Mouse (Mus musculus) erythroblast, embryonic 14.5 days (primary cell): Measurements from ENCODE around the gene Bub1. TPM values are rescaled to one million over a fixed set of nuclear protein-coding genes. Genes with fewer than 3 reads are reported as not detected.

Source experiments
- H3K27me3 ChIP-seq: 2 replicates; pipeline ENCODE4 v1.6.1; 2012; ENCODE audit warnings: inconsistent platforms; ENCODE audit not compliant: control insufficient read depth
- H3K36me3 ChIP-seq: 2 replicates; pipeline ENCODE4 v1.6.1; 2012; ENCODE audit warnings: mild to moderate bottlenecking, inconsistent platforms; ENCODE audit not compliant: control insufficient read depth
- H3K4me1 ChIP-seq: 2 replicates; pipeline ENCODE4 v1.6.1; 2012; ENCODE audit warnings: inconsistent platforms; ENCODE audit not compliant: control insufficient read depth
- H3K4me3 ChIP-seq: replicated peaks from 2 replicates; pipeline ENCODE3; 2012; ENCODE audit warnings: moderate library complexity, mild to moderate bottlenecking, inconsistent platforms
- H3K9me3 ChIP-seq: 2 replicates; pipeline ENCODE4 v1.6.1; 2012; ENCODE audit warnings: low read length, inconsistent platforms, mixed read lengths; ENCODE audit not compliant: control insufficient read depth
- GATA1 ChIP-seq: IDR thresholded peaks from 2 replicates; pipeline ENCODE4 v1.6.1; 2012; ENCODE audit warnings: low read length, inconsistent platforms, mixed read lengths
- TAL1 ChIP-seq: IDR thresholded peaks from 3 replicates; pipeline ENCODE4 v1.6.1; 2012; ENCODE audit warnings: low read length, inconsistent platforms, mixed read lengths
- polyA plus RNA-seq: library from polyadenylated mRNA; stranded (reverse); fragments of >175 nt; gene quantifications from 2 replicates; pipeline ENCODE4 v1.2.3, GENCODE M21; 2012

Bub1 gene
- polyA plus RNA-seq, 1 experiment = 1.6 TPM

DNA sequence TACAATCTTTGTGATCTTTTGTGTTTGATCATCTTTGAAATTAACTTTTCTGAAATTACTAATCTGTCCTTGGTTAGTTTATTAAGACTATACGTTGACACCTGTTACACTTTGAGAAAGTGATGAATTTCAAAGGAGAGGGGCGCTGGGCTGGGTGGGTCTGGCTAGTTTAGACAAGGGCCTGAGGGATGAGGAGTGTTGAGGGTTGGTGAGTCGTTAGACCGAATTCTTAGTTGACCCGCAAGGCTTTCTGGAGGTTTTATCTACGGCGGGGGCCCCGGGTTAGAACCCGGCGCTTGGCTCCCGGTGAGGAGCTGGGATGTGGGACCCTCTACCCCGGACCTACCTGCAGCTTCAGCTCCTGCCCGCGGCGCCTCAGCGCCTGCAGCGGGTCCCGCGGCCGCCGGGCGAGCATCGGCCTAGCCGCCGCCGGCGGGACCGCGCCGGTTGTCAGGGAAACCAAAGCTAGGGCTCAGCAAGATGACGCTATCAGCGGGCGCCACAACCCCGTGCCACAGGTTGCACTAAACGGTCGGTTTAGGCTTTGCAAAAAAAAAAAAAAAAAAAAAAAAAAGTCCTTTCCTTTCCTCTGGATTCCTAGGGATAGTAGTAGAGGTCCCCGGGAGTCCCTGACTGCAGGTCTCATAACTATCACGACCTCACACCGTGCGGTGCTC, 43.1 kb downstream of the Bub1 start, which contains the start of gene Nphp1:
Nphp1 (minus strand) TSS at position 458 of the 677 bp plus-strand sequence.
- TF ChIP-seq TAL1 (no peak), GATA1 (no peak)
- Histone ChIP-seq H3K4me3 (peak within 1 kb of the TSS; percentile 83), H3K9me3 (no peaks in the 10 kb centered on the region), H3K36me3 (no peaks in the 10 kb centered on the region), H3K27me3 (no peaks in the 10 kb centered on the region), H3K4me1 (peaks cover 44% of the 10 kb centered on the region)

DNA sequence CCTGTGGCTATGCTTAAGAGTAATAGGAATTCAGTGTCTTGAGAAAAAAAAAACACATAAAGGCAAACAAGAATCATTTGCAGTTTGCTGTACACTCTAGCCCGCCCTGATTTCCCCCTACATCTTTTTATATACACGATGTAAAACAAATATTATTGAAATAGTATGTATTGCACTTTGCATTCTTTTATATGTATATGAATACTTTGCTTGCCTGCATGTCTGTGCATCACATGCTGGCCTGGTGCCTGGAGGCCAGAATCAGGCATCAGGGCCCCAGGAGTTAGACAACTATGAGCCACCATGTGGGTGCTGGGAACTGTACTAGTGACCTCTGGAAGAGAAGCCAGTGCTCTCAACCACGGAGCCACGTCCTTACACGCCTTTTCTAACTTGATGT, 44.4 kb downstream of the Bub1 start:
- no peaks in the 10 kb centered on the region for H3K9me3 ChIP-seq
- H3K27me3 ChIP-seq = no peaks in the 10 kb centered on the region
- no peaks in the 10 kb centered on the region for H3K36me3 ChIP-seq
- peaks cover 38% of the 10 kb centered on the region for H3K4me1 ChIP-seq
- H3K4me3 ChIP-seq = no peak overlapping the region
- TF ChIP-seq GATA1 = no peak
- TF ChIP-seq TAL1 = no peak

DNA sequence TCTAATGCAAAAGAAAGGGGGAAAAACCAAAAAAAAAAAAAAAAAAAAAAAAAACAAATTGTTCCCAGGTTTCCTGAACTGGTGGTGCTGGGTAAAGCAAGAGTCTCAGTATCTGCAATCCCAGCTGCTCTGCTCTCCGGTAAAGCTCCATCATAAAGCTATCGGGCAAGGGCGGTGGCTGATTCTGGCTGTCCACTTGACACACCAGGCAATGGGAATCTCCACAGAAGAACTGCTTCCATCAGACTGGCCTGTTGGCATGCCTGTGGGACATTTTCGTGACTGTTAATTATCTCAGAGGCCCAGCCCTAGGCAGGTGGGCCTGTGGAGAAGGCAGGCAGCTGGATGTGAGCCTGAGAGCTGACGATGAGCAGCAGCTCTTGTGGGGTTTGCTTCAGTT, 53.2 kb downstream of the Bub1 start:
- TF ChIP-seq GATA1 (no peak), TAL1 (no peak)
- Histone ChIP-seq H3K9me3 (no peaks in the 10 kb centered on the region), H3K36me3 (no peaks in the 10 kb centered on the region; the same call in 1 of the 2 replicates), H3K27me3 (no peaks in the 10 kb centered on the region), H3K4me3 (no peak overlapping the region), H3K4me1 (peaks cover 15% of the 10 kb centered on the region)

DNA sequence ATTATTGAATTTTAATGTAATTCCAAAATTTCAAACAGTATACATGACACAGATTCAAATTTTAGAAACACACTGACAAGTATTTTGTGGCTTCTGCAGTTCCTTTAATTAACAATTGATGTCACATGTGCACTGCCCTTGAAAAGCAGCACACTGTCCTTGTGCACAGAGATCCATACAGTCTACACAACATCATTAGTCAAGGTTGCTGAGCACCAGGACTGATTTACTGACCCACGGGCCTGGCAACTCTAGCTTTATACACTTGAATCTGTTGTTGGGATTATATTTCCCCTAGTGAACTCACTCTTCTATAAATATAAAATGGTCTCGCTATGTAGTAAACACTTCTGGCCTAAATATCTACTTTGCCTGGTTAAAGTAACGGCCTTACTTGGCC, 56.7 kb downstream of the Bub1 start:
- Histone ChIP-seq H3K9me3 (no peaks in the 10 kb centered on the region), H3K36me3 (peaks cover 15% of the 10 kb centered on the region), H3K4me1 (peaks cover 22% of the 10 kb centered on the region), H3K4me3 (no peak overlapping the region), H3K27me3 (no peaks in the 10 kb centered on the region)
- TF ChIP-seq GATA1 (no peak), TAL1 (no peak)

DNA sequence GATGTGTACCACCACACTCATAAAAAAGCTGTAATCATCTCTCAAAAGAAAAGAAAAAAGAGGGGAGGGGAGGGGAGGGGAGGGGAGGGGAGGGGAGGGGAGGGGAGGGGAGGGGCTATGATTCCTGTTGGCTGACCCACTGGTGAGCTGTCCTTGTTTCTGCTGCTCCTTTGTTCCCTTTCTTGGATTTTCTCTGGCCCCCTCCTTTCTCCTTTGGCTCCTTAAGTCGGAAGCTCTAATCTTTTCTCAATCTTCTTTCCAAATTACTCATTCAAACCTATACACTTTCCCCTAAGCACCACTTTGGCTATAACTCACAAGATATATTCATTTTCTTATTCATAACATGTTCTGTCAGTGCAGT, 57.1 kb downstream of the Bub1 start:
- Histone ChIP-seq H3K36me3 (peaks cover 18% of the 10 kb centered on the region), H3K27me3 (no peaks in the 10 kb centered on the region), H3K4me3 (no peak overlapping the region), H3K4me1 (peaks cover 22% of the 10 kb centered on the region), H3K9me3 (no peaks in the 10 kb centered on the region)
- TF ChIP-seq TAL1 (no peak), GATA1 (no peak)

DNA sequence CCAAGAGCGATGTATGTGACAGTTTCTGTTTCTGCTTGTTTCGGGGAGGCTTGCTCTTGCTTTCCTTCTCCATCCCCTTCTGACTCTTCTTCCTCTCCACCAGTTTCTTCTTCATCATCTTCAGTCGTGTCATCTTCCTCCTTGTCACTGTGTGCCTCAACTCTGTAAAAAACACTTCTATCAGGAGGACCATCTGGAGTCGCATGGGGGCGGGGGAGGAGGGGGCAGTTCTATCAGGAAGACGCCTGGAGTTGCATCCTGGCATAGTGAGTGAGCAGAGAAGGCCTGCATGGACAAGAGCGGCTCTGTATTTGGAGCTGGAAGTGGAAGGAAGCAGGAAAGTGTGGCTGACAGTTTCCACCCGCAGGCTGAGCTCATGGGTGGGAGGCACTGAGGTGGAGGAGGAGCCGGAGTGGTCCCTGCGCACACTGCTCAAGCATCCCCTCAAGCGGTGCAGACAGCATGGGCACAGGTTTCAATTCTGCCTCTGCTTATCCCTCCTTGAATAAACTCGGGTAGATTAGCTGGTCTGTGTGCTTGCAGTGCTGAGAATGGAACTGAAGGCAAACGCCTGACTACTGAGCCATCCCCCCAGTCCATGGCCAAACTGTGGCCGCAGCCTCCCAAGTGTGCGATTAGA, 57.6 kb downstream of the Bub1 start:
- Histone ChIP-seq H3K27me3 (no peaks in the 10 kb centered on the region), H3K36me3 (peaks cover 22% of the 10 kb centered on the region), H3K4me3 (peak overlapping the region; percentile 58), H3K9me3 (no peaks in the 10 kb centered on the region), H3K4me1 (peaks cover 22% of the 10 kb centered on the region)
- no peak for TF ChIP-seq GATA1
- peak; percentile 44; the same call in 2 of the 3 replicates for TF ChIP-seq TAL1

DNA sequence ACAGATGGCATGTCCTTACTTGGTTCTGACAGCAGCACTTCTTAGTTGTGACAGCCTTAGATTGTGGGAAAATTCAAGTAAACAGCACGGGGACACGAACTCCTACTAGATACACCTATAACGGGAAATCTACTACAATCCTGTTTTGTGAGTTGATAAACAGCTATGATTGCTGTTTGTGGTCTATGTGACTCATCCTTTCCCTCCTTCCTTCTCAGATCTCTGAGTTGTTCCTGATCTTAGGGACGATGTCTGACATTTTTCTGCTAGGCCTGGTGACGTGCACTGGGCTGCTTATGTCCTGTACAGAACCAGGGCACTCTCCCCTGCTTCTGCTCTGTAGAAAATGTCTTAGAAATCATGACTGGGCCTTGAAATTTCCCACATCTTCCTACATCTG, 70.1 kb downstream of the Bub1 start:
- Histone ChIP-seq H3K9me3 (no peaks in the 10 kb centered on the region), H3K27me3 (no peaks in the 10 kb centered on the region), H3K4me3 (no peak overlapping the region), H3K4me1 (peaks cover 3% of the 10 kb centered on the region), H3K36me3 (peaks cover 33% of the 10 kb centered on the region)
- TF ChIP-seq TAL1 (no peak), GATA1 (no peak)

DNA sequence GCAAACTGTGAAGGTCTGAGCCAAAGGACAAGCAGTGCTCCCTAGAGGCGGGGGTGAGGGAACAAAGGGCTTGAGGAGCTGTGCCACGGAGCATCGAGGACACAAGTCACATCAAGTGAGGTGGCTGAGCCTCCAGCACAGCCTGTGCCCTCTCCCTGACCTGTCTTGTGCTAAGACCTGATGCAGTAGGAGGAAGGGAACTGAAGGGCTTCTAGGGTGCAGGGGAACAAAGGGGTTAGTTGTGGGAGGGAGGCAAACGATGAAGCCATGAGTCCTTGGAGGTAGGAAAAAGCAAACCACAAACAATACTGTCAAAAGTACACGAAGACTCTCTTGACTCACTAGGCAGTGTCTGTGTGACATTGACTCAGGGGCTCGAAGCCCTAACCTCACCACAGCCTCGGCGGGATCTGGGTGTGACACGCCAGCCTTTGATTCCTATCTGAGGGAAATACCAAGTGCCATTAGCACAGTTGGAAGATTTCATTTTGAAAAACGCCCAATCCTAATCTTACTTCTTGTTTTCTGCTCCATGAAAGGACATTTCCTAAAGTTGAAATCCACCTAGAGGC, 71.2 kb downstream of the Bub1 start:
- no peaks in the 10 kb centered on the region for H3K27me3 ChIP-seq
- no peak for TF ChIP-seq TAL1
- no peak for TF ChIP-seq GATA1
- no peaks in the 10 kb centered on the region for H3K9me3 ChIP-seq
- peaks cover 31% of the 10 kb centered on the region for H3K36me3 ChIP-seq
- no peak overlapping the region for H3K4me3 ChIP-seq
- peaks cover 3% of the 10 kb centered on the region for H3K4me1 ChIP-seq

DNA sequence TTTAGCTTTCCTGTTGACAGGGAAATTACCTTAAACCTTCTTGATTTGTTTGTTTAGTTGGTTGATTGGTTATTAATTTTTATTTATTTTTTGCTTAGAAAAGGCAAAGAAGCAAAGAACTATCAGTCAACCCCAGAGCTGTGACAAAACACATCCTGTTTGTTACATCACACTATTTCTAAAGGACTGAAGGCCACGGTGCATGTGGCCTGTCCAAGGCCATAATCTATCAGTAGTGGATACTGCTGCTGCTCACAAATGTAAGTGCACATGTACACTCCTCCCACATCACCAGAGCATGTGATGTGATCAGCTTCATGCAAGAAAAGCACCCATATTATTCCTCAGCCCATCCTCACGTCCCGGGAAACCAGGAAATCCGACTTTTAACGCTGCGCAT, 71.7 kb downstream of the Bub1 start:
- Histone ChIP-seq H3K4me3 (no peak overlapping the region), H3K27me3 (no peaks in the 10 kb centered on the region), H3K36me3 (peaks cover 31% of the 10 kb centered on the region), H3K9me3 (no peaks in the 10 kb centered on the region), H3K4me1 (peaks cover 3% of the 10 kb centered on the region)
- no peak for TF ChIP-seq GATA1
- TF ChIP-seq TAL1 = no peak
